Mouse (Mus musculus) layer of hippocampus, postnatal 10 days (tissue): ENCODE data around the gene Slc16a10. TPM values are rescaled to one million over a fixed set of nuclear protein-coding genes. Genes with fewer than 3 reads are reported as not detected.

ENCODE experiments used
- DNase-seq, 2 experiments: peaks; one replicate each; pipeline ENCODE4 v3.0.0; 2021; ENCODE audit warnings: low spot score in 2 of 2
- total RNA-seq, 2 experiments: library from RNA; stranded (reverse); gene quantifications; 2 replicates each; pipeline ENCODE4 v1.2.3; 2021

Gene Slc16a10
- total RNA-seq, 2 experiments from 2014 or later, result 2.1 to 2.2 TPM

GRCm38 (mm10) chr10:40151852-40152549 lies 9.9 kb upstream of the Slc16a10 start:
- DNase-seq, result no peak

- DNase-seq, result no peak
These were observed 7.6 kb upstream of the Slc16a10 start for GRCm38 (mm10) chr10:40149584-40150145.

- no peak for DNase-seq
These were observed 5.4 kb upstream of the Slc16a10 start for GRCm38 (mm10) chr10:40147325-40148059.

GRCm38 (mm10) chr10:40146451-40146850 lies 4.4 kb upstream of the Slc16a10 start:
- no peak for DNase-seq

- DNase-seq, result no peak
These were observed 2.8 kb upstream of the Slc16a10 start for GRCm38 (mm10) chr10:40144815-40145214.

- no peak for DNase-seq
These were observed 824 bp downstream of the Slc16a10 start for GRCm38 (mm10) chr10:40141016-40141851.

- no peak for DNase-seq
These were observed 2.4 kb downstream of the Slc16a10 start for GRCm38 (mm10) chr10:40139646-40140045.

- DNase-seq, result no peak
These were observed 6.0 kb downstream of the Slc16a10 start for GRCm38 (mm10) chr10:40135807-40136778.

- DNase-seq, result no peak
These were observed 7.2 kb downstream of the Slc16a10 start for GRCm38 (mm10) chr10:40134906-40135305.

- DNase-seq, result no peak
These were observed 8.4 kb downstream of the Slc16a10 start for GRCm38 (mm10) chr10:40133636-40134035.

GRCm38 (mm10) chr10:40131690-40132418 lies 10.2 kb downstream of the Slc16a10 start:
- DNase-seq, result no peak

- DNase-seq, result no peak
These were observed 11.9 kb downstream of the Slc16a10 start for GRCm38 (mm10) chr10:40130126-40130525.

- no peak for DNase-seq
These were observed 12.9 kb downstream of the Slc16a10 start for GRCm38 (mm10) chr10:40129134-40129533.

- DNase-seq, result no peak
These were observed 13.6 kb downstream of the Slc16a10 start for GRCm38 (mm10) chr10:40128497-40128896.

GRCm38 (mm10) chr10:40125200-40125599 lies 16.9 kb downstream of the Slc16a10 start:
- DNase-seq, result no peak

- DNase-seq, result no peak
These were observed 17.5 kb downstream of the Slc16a10 start for GRCm38 (mm10) chr10:40124570-40124969.

GRCm38 (mm10) chr10:40124096-40124495 lies 18.0 kb downstream of the Slc16a10 start:
- DNase-seq, result no peak

- no peak for DNase-seq
These were observed 22.6 kb downstream of the Slc16a10 start for GRCm38 (mm10) chr10:40119466-40119865.

- no peak for DNase-seq
These were observed 23.2 kb downstream of the Slc16a10 start for GRCm38 (mm10) chr10:40118743-40119387.
